Mouse (Mus musculus): Measurements from ENCODE around the gene Cchcr1. TPM values are rescaled to one million over a fixed set of nuclear protein-coding genes. Genes with fewer than 3 reads are reported as not detected.

Gene Cchcr1
- polyA plus RNA-seq, 1 experiment from 2014 or later, result 23.6 TPM

GRCm38 (mm10) chr17:35569091-35569944 lies 52.4 kb downstream of the Cchcr1 start:
- H3K9me3 ChIP-seq (replicated peaks), result no peaks in the 10 kb centered on the region
- peak; percentile 63 for DNase-seq (ENCODE audit: low spot score)
- WGBS, result 3% methylated on average over 28 of the region's 28 CpGs
- peaks cover 47% of the 10 kb centered on the region for H3K27me3 ChIP-seq (ENCODE audit: low read depth, poor library complexity, severe bottlenecking)
- H3K36me3 ChIP-seq, result no peaks in the 10 kb centered on the region
- peak overlapping the region; percentile 51 for H3K4me3 ChIP-seq
- peak overlapping the region; percentile 81 for H3K27ac ChIP-seq (replicated peaks)
- H3K4me1 ChIP-seq, result peaks cover 23% of the 10 kb centered on the region

GRCm38 (mm10) chr17:35570836-35571235 lies 53.9 kb downstream of the Cchcr1 start:
- WGBS, result 88% methylated on average over 14 of the region's 14 CpGs
- Histone ChIP-seq H3K9me3 (replicated peaks) (no peaks in the 10 kb centered on the region), H3K4me1 (peaks cover 23% of the 10 kb centered on the region), H3K4me3 (no peak overlapping the region), H3K36me3 (no peaks in the 10 kb centered on the region), H3K27me3 (ENCODE audit: low read depth, poor library complexity, severe bottlenecking) (peaks cover 54% of the 10 kb centered on the region), H3K27ac (replicated peaks) (no peak overlapping the region)
- no peak for DNase-seq (ENCODE audit: low spot score)

GRCm38 (mm10) chr17:35571477-35571876 lies 54.6 kb downstream of the Cchcr1 start:
- Histone ChIP-seq H3K4me3 (no peak overlapping the region), H3K27ac (replicated peaks) (no peak overlapping the region), H3K9me3 (replicated peaks) (no peaks in the 10 kb centered on the region), H3K27me3 (ENCODE audit: low read depth, poor library complexity, severe bottlenecking) (peaks cover 55% of the 10 kb centered on the region), H3K4me1 (peaks cover 23% of the 10 kb centered on the region), H3K36me3 (no peaks in the 10 kb centered on the region)
- DNase-seq (ENCODE audit: low spot score), result no peak
- WGBS, result 96% methylated on average over 7 of the region's 7 CpGs

DNA sequence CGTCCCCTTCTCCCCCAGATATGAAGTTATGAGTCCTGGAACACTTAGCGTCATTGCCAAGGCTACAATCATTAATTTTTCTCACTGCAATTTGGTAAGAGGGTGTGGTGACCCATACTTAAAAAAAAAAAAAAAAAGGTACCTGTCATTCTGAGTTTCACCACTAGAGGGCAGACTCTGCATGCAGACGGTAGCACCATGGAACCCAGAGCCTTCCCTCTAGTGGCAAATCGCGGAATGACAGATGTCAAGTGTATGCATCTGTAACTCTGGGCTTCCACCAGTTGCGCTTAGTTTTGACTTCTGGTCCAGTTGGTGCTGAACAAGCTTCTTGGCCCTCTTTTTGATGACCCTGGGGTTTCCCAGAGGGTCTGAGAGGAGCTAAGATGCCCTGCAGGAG lies 61.3 kb downstream of the Cchcr1 start:
- Histone ChIP-seq H3K27ac (replicated peaks) (no peak overlapping the region), H3K4me1 (no peaks in the 10 kb centered on the region), H3K4me3 (no peak overlapping the region), H3K36me3 (no peaks in the 10 kb centered on the region), H3K27me3 (ENCODE audit: low read depth, poor library complexity, severe bottlenecking) (peaks cover 15% of the 10 kb centered on the region; the same call in 1 of the 2 replicates), H3K9me3 (replicated peaks) (0 out of 2 replicates have a peak, but pooled peaks cover 5% of the 10 kb centered on the region)
- 17% methylated on average over 6 of the region's 6 CpGs for WGBS
- DNase-seq (ENCODE audit: low spot score), result peak; percentile 76

Other genes with a start within 250 kb of the Cchcr1 start
- not detected in 2 replicates for gene H2-Q1, start 196.7 kb upstream of the Cchcr1 start, polyA plus RNA-seq (2016; fragmentation: Nextera tagmentation; extraction: Ambion mirVana)
- gene H2-Q2, start 174.9 kb upstream of the Cchcr1 start, polyA plus RNA-seq (2016; fragmentation: Nextera tagmentation; extraction: Ambion mirVana), result 0.25 and 0.38 TPM in 2 replicates
- gene H2-Q4, start 137.5 kb upstream of the Cchcr1 start, polyA plus RNA-seq (2016; fragmentation: Nextera tagmentation; extraction: Ambion mirVana), result 2.9 and 3.1 TPM in 2 replicates
- 1.5 and 1.9 TPM in 2 replicates for gene H2-Q6, start 92.2 kb upstream of the Cchcr1 start, polyA plus RNA-seq (2016; fragmentation: Nextera tagmentation; extraction: Ambion mirVana)
- 16.0 and 17.5 TPM in 2 replicates for gene H2-Q7, start 77.9 kb upstream of the Cchcr1 start, polyA plus RNA-seq (2016; fragmentation: Nextera tagmentation; extraction: Ambion mirVana)
- 0.22 and 0.27 TPM in 2 replicates for gene H2-Q10, start 47.0 kb upstream of the Cchcr1 start, polyA plus RNA-seq (2016; fragmentation: Nextera tagmentation; extraction: Ambion mirVana)
- gene Pou5f1, start 11.1 kb upstream of the Cchcr1 start, polyA plus RNA-seq (2016; fragmentation: Nextera tagmentation; extraction: Ambion mirVana), result 0.10 TPM in 1 of 2 replicates, not detected in the other
- 56.7 and 58.8 TPM in 2 replicates for gene Tcf19, start 276 bp upstream of the Cchcr1 start, polyA plus RNA-seq (2016; fragmentation: Nextera tagmentation; extraction: Ambion mirVana)
- 1.4 and 2.0 TPM in 2 replicates for gene Psors1c2, start 16.1 kb downstream of the Cchcr1 start, polyA plus RNA-seq (2016; fragmentation: Nextera tagmentation; extraction: Ambion mirVana)
- 0.07 and 0.10 TPM in 2 replicates for gene Cdsn, start 35.0 kb downstream of the Cchcr1 start, polyA plus RNA-seq (2016; fragmentation: Nextera tagmentation; extraction: Ambion mirVana)
- not detected in 2 replicates for gene 2300002M23Rik, start 50.4 kb downstream of the Cchcr1 start, polyA plus RNA-seq (2016; fragmentation: Nextera tagmentation; extraction: Ambion mirVana)
- gene Sfta2, start 84.4 kb downstream of the Cchcr1 start, polyA plus RNA-seq (2016; fragmentation: Nextera tagmentation; extraction: Ambion mirVana), result not detected in 2 replicates
- gene Gm9573, start 109.5 kb downstream of the Cchcr1 start, polyA plus RNA-seq (2016; fragmentation: Nextera tagmentation; extraction: Ambion mirVana), result not detected in 2 replicates
- 0.17 and 0.22 TPM in 2 replicates for gene Mucl3, start 126.6 kb downstream of the Cchcr1 start, polyA plus RNA-seq (2016; fragmentation: Nextera tagmentation; extraction: Ambion mirVana)
- gene Vars2, start 150.5 kb downstream of the Cchcr1 start, polyA plus RNA-seq (2016; fragmentation: Nextera tagmentation; extraction: Ambion mirVana), result 19.3 and 20.6 TPM in 2 replicates
- gene Gtf2h4, start 156.6 kb downstream of the Cchcr1 start, polyA plus RNA-seq (2016; fragmentation: Nextera tagmentation; extraction: Ambion mirVana), result 50.1 and 52.3 TPM in 2 replicates
- gene Ddr1, start 187.5 kb downstream of the Cchcr1 start, polyA plus RNA-seq (2016; fragmentation: Nextera tagmentation; extraction: Ambion mirVana), result 142 and 193 TPM in 2 replicates